Mouse (Mus musculus): ENCODE measurements at regions not wholly inside any gene's neighbourhood (a gene's known extent, or its start where the extent isn't known, plus 50 kb on each side); places are given as distances from the start of the nearest gene placed in this dataset.

DNA sequence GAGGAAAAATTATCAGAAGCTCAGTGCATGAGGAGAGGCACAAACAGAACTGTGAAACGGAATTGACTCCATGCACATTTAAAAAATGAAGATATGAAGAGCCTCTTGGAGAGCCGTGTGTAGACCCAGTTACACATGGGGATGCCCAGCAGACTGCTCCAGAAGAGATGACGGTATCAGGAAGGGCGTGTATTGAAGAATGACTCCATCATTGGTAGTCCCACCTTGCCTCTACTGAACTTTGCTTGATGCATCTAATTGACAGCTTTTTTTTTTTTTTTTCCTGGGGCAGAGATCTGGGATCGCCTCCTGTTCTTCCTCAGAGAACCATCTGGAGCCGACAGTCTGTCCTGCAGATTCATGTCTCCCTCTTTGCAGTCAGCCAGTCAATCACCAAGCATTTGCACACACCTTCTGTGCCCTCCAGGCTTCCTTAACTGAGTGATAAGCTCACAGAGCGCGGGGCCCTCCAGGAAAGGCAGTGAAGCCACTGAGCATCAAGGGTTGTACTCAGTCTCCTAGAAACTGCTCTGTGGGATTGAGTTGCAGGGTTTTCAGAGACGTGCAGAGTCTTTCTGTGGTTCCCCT, 57.6 kb upstream of the D1Pas1 start:
- DNase-seq = no peak

DNA sequence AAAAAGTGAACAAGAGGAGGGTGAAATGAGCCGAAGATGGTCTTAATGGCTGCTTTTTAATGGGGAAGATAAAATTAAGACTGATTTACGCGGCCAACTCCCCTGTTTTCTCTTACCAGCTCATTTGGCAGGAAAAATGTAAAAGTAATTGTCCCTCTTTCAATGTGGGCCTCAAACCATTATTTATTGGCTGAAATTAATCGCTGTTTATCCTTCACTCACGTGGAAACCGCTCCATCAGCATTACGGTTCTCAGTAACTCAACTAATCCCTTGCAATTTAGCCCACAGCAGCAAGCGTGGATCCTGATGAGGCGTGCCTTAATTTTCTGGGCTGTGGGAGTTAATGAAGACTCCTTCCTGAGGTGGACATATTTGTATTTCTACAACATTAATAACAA, 58.1 kb upstream of the D1Pas1 start:
- no peak for DNase-seq

DNA sequence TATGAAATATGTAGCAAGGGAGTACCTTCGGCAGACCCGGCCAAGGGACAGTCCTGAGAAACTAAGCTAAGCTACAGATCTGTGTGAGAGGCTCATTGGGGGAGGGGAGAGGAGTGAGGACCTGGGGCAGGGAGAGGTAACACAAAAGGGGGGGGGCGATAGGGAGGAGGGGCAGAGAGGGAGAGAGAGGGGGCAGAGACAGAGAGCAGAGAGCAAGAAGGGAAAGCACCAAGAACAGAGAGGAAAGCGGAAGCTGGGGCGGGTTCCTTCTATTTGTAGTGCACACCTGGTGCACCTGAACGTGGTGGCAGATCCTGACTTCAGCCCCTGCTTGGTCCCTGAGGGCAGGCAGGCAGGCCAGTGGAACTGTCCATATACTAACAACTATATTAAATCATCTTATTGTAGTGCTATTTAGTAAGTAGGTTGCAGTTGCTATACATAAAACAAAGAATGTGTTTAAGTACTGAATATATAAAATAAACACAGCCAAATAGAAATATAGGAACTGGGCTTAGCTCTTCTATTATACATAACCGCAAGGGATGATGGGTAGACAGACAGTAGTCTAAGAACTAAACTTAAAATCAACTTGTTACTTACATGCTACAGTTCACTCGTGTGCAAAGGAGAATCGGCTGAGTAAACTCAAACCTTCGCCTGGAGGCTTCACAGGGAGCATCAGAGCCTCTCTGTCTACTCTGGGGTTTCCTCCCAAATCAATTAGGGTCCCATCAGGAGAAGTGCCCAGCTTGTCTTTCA, 59.6 kb upstream of the D1Pas1 start:
- DNase-seq = no peak

DNA sequence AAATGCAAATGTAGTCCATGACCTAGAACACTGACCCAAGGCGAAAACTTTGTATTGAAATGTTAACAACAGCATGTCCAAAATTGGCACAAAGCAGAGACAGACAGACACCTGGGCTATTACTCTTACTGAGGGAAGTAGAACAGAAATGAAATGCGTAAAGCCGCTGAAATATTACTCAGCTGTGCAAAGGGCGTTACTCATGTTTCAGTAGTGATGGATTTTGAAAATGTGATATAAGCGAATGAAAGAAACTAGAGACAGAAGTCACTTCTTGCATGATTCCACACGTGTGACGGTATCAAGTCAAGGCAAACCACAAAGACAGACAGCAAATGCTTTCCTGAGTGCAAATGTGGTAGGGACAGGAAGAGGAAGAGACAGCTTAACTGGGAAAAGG, 61.3 kb upstream of the D1Pas1 start:
- no peak for DNase-seq

DNA sequence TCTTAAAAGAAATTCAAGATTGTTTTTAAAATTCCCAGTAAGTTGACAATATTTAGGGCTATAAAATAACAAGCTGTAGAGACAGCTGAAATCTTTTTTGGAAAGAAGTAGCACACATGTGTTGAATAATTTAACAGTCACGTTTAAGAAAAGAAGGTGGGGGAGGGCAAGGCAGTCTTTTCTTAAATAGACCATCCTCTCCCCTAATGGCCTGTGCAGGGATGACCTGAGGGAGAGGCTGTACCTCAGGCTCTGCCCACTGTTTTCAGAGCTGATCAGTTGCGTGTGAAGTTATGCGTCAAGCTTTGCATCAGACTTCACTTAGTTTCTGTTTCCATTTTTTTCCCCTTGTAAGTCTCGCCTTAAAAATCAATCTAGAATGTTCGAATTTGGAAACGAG, 65.7 kb upstream of the D1Pas1 start:
- no peak for DNase-seq

DNA sequence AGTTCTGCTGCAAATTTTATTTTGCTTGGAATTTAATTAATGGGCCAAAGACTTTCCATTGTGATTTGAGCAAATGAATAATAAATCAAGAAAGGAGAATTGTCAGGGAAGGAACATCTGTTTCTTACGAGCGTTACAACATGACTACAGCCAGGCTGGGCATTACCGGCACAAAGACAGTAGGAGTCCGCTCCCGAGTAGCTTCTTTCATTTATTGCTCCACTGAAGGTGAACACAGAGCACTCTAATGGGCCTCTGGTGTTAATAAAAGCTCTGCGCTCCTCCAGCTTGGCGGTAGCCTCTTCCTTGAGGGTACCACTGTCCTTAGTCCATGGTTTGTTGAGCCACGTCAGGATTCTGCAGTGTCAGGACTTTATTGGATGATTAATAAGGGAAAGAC, 69.0 kb upstream of the D1Pas1 start:
- DNase-seq = no peak

DNA sequence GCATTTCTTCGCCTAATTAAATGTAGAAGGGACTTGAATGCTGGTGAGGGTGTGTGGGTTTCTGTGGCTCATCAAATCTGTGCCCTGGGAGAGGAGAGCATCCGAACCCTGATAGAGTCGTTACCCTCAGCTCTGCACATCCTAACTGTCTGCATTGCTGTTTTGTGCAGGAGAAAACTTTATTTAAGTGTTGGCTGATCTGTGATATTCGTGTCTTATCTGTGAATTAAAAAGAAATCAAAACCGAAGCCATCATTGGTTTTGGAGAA, 77.7 kb upstream of the D1Pas1 start:
- DNase-seq = no peak

DNA sequence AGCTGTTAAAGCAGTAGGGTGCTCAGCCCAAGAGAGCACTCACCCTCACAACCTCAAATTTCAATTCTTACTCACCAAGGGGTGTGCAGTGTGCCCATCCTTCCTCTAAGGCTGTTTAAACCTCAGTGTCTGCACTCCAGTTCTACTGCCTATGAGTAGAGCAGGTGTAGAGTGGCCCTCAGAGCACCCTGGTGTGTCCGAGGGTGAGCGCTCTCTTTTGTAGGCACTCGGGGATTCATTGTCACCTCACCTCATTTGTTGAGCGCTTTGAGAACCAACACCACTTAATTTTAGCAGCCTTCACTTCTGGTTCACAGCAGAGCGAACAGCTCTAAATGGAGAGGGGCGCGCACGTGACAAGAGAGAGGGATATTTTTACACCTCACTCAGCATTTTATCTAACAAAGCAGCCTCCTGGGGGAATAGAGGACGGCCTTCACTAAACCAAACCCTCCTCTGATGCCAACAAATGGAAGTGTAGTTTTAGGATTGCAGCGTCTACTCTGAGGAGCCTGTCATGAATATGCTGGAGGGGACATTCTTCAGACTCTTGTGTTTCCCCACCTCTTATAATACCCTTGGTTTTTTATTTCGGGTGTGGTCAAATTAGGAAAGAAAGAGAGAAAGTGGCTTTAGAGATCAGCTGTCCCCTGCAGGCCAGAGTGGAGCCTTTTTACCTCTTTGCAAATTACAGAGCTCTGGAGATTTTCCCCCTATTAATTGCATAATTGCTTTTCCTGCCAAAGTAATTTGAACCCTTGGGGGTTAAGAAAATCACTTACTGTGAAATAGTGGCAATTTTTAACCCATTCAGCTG, 78.2 kb upstream of the D1Pas1 start:
- no peak for DNase-seq

DNA sequence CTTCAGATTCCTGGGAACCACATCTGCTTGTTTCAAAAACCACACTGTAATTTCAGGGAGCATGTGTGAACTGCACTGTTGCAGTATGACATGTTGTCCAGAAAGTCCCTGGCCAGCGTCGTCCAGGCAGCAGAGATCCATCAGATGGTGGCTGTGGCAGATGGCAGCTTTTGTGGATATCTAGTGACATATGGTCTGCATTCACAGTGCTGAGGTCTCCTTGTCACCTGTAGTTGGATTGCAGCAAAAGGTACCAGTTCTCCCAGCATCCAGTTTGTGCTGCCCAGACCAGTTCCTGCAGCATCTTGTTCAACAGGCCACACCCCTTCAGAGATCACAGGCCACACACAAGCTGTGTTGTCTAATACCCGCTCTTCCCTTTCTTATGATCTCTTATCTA, 80.1 kb upstream of the D1Pas1 start:
- no peak for DNase-seq

DNA sequence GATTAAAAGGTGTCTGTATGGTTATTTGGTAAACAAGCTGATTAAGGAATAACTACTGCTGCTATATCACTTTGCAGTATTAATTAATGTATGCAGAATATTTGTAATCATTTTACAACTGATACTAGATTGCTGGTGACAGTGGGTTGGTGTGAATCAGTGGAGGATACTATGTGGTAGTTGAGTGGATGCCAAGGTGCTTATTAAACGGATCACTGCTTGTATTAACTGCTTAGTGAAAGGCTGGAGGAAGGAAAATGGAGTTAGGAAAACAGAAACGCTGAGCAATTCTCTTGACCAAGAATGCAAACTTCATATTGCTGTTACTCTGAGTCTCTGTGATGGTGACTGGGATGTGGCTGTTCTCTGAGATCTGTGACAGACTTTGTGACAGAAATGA, 86.8 kb upstream of the D1Pas1 start:
- no peak for DNase-seq

DNA sequence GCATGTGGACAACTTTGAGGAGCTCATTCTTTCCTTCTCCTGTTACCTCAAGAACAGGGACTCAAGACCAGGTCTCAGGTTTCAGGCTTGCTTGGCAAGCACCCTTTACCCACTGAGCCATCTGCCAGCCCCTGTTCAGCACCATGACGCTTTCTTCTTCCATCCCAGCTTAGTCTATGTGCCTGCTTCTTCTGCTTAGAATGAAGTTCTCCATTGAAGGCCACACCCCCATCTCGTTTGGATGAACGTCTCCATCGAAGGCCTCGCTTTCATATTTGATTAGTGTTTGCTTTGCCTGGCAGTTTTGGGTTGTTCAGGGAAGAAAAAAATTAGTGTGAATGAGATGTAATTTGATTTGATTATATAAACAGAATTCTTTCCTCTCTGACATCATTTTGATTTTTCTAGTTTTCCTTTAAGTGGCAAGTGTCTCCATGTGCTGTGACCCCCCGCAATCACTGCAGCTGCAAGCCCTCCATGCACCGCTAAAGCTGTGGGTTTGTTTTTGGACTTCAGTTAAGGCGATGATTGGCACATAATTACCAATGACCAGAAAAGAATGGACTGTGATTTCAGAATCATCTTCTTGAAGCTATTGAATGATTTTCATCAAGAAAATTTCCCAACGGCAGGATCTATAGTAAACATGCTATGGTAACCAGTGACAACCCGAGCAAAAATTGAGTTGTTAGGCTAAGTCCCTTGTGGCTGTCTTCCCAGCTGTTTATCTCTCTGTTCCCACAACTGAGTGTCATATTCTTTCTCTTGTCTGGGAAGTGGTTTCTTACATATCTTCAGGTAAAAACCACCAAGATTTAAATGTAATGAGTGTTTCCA, 106.4 kb upstream of the D1Pas1 start:
- DNase-seq = no peak

DNA sequence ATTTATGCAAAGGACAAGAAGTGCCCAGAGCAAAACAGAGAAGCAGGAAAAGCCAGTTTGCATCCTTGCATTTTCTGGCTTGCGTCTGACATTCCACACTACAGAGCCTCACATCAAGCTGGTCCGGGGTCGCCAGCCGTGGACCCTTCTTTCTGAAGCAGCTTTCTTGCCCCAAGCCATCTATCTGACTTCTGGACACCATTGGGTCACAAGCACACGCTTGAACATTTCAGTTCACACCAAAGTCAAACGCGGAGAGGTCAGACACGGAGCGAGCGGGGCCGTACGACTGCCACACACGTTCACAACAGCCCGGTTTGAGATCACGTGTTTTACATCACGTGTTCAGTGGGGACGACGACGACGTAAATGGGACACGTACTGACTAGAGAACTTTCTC, 108.9 kb upstream of the D1Pas1 start:
- no peak for DNase-seq

DNA sequence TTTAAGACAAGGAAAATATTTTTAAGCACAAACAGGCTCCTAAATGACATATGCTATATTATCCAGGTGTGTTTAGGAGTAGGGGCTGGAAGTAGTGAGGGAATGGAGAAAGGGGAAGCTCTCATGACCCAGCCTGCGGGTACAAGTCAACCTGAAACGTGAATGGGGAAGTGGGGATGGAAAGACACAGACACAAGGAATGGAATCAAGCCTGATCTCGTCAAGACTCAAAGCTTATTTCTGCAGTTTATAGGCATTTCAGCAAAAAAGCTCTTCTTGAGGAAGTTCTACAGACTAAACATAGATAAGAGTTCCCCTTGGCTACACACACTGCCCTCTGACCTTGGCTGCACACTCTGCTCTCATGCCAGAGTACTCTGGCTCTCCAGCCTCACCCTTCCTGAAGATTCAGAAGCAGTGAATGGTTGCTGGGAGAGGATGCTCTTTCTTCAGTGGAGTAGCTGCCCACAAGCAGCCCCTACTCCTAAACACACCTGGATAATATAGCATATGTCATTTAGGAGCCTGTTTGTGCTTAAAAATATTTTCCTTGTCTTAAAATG, 106.4 kb upstream of the Rrp15 start:
- no peak for DNase-seq

DNA sequence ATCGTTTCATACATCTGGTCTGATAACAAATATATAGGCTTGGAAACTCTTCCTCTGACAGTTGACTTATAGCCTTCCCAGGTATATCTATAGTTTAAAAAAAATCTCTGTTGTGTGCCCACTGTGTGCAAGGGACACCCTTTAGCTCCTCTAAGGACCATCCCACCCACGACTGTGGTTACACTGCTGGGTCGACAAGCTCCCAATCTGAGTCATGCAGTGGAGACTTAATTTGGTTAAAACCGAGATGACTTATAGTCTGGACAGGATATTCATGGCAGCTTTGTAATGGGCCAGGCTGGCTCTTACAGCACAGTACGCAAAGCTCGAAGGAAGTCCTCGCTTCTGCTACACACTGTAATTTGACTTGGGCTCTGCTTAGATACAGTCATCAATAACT, 96.1 kb upstream of the Rrp15 start:
- DNase-seq = no peak

DNA sequence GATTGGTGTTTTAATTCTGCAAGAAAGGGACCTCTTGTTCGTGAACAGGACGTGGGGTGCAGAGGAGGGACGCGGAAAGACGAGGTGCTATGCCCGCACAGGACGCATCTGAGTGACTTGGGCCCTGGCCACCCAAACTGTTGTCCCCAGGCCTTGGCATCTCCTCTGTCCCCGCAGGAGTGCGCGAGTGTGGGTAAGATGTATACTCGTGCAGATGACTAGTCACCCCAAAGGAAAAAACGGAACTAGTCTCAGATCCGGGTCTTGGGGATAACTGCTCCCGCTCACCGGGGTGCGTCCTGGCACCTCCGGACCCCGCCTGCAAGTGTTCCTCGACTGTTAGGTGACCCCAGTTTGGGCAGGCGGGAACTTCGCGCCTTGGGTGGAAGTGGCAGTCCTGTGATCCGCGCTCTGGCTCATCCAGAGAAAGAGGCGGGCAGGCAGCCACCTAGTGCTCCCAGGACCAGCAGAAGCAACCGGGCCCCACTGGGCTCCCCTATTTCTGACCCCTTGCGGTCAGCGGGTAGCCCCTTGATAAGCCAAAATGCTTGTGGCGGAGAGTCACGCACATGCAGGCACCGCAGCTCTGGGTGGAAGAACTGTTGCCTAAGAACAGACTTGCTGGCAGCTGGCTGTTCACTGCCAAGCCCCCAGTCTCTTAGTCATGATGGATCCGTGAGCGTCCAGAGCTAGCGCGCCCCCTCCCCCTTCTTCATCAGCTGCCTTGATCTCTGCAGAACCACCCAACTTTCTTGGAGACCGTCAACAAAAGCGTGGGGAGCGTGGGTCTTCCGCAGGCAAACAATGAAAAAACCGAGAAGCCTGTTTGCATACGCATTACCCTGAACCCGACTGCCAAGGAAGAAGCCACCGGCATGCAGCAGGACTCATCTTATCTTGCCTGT, 85.0 kb upstream of the Rrp15 start:
- DNase-seq = no peak

DNA sequence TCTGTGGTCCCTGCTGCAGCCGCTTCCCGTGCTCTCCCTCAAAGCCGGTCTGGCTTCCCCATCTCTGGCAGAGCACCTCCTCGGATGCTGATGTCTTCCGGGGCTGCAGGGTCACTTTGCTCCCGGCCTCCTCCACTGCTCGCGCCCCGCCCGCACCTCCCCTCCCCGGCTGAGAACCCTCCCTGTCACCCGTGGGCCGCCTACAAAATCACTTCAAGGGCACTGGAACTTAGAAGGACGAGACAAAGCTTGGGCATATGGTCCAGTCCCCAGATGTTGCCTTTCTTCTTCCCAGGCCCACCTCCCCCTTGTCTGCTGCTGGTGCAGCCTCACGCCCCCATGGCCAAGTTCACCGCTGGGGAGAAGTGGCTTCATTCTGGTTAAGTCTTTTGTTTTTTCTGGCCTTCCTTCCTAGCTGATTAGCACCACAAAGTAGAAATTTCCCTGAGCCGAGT, 84.3 kb upstream of the Rrp15 start:
- no peak for DNase-seq

DNA sequence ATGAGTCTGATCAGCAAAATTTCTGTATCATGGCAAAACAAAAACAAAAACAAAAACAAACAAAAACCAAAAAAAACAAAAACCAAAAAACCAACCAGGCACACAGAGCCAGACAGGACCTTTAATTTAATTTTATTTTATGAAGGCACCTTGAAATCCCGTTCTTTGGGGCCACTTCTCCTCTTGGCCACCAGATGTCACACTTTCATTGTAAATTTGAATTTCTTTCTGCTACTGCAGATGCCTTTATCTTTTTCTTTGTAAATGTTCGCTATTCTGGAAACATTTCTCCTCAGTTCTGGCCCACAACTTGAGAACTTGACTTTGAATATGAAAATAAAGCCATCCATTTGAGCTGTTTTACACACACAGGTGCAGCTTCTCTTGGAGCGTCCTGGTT, 78.6 kb upstream of the Rrp15 start:
- peak in 1 of 2 experiments; percentile 18 for DNase-seq

DNA sequence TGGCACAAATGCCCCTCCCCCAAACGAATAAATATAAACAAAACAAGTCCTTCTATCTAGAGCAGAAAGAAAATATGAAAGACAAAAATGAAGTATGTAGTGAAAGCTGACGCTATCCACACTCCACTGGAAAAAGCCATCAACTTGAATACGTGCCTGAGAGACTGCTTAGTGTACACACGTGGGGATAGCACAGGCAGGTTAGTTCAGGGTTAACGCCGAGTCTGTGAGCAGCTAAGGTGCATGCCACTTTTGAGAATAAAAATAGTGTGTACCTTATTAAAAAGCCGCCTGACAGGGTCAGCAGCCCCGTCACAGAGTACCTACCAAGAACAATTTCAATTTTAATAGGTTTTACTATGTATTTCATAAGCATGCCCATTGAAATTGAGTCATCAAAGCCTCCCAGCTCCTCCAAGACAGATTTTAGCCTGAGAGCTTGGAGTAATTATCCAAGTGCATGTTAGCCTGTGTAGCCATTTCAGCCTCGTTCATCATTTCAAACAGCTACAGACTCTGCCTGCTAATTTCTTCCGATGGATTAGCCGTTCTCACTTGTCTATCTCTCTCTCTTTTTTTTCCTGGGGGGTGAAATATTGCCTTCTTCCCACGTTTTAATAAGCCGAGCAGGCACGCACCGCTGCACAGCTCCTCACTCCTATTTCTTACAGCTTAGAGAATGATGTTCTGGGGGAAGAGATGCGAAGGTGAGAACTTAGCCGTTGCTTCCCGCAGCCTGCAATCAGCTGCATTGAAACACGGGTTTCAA, 59.2 kb upstream of the Rrp15 start:
- DNase-seq = no peak

DNA sequence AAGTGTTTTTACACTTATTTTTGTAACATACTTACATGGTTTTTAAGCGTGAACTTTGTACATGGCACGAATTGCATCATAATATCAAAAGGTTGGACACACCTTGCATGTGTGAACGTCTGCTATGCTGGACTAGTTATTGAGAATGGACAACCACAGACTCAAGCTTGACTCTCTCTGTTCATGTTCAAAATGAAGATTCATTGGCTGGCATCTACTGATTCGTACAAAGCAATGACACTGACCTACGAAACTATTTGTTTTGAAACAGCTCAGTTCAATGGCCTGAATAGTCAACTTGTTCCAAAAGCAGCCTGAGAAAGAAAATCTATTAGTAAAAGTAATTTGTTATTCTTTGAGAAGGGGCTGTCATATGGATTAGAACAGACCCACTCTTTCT, 55.3 kb upstream of the Rrp15 start:
- no peak for DNase-seq

Measured in kidney, postnatal 25 days (tissue).